Mouse (Mus musculus): ENCODE measurements around the gene Ces4a.

DNA sequence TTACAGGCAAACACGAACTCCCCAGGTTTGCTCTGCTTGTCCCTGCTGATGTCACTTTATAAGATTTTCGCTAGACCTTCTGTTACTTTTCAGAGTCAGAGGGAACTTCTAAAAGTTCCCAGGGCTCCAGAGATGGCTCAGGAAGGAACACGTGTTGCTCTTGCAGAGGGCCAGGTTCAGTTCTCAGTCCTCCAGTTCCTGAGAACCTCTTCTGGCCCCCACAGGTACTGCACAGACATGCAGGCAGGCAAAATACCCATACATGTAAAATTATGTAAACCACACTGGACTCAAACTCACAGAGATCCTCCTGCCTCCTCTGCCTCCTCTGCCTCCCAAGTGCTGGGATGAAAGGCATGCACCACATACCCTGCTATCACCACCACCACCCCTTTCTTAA is 26.5 kb downstream of the Ces4a start:
- TF ChIP-seq CTCF (IDR thresholded peaks at IDR 0.05; ENCODE audit: control insufficient read depth, insufficient read depth, insufficient read length): no peak
- TF ChIP-seq MAX (IDR thresholded peaks at IDR 0.05): no peak
- TF ChIP-seq MYOG (IDR thresholded peaks at IDR 0.05; ENCODE audit: control insufficient read depth, extremely low read depth, insufficient read length): no peak

Measured in C2C12 (cell line).